Mouse (Mus musculus): Measurements from ENCODE around the gene Mrc1. TPM values are rescaled to one million over a fixed set of nuclear protein-coding genes. Genes with fewer than 3 reads are reported as not detected.

Mrc1 gene
- total and polyA plus RNA-seq, 3 experiments: 0.17 to 0.89 (median 0.73) TPM

DNA sequence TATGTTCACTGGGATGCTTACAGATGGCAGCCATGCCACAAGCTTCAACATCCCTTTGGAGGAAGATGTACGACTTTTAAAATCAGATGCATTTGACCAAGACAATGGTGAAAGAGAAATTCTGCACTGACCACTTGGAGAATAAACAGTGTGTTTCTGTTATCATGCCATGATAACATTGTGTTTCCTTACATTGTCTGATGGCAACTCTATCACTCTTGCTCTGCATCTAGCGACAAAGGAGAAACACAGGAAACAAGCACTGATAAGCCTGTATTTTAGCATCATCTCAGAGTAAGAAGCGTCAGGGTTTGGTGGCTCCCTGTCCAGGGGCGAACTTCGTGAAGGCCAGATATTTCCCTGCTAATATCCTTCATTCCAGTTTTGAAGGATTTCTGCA, 6.1 kb downstream of the Mrc1 start:
- H3K4me3 ChIP-seq (replicated peaks in 1 of 3; ENCODE audit: low read depth in 2 of 3, low read length in 2 of 3, poor library complexity in 1 of 3): no peak overlapping the region
- H3K36me3 ChIP-seq (replicated peaks in 1 of 2; ENCODE audit: control insufficient read depth in 1 of 2, insufficient read depth in 1 of 2, low read length in 1 of 2): no peaks in the 10 kb centered on the region
- H3K4me1 ChIP-seq (ENCODE audit: control insufficient read depth in 1 of 2, insufficient read depth in 2 of 2): peaks cover 0 to 26% of the 10 kb centered on the region in 2 experiments; a peak in 2 of 4 replicates
- no peak overlapping the region for H3K9ac ChIP-seq (ENCODE audit: insufficient read depth, low read depth)
- DNase-seq (ENCODE audit: extremely low read depth): no peak
- H3K9me3 ChIP-seq (replicated peaks; ENCODE audit: low read length): no peaks in the 10 kb centered on the region
- dilution Hi-C loops (cut with MboI; ENCODE audit: extremely low pct_ligation_motif_present, extremely low pct_unique_long_range_greater_than_20kb, low sequenced_read_pairs) (no loop called here), in situ Hi-C loops (cut with MboI; ENCODE audit: low pct_ligation_motif_present, low pct_unique_long_range_greater_than_20kb, low sequenced_read_pairs) (no loop called here)
- H3K4me2 ChIP-seq (ENCODE audit: insufficient read depth, low read depth, poor library complexity, severe bottlenecking): no peak overlapping the region
- TF ChIP-seq POLR2A (IDR thresholded peaks at IDR 0.05; ENCODE audit: low read depth, low read length): no peak
- TF ChIP-seq TCF12 (IDR thresholded peaks at IDR 0.05; ENCODE audit: low read depth, low read length): no peak
- no peak for TF ChIP-seq MYC (IDR thresholded peaks at IDR 0.05; ENCODE audit: low read depth, low read length)
- TF ChIP-seq USF1 (IDR thresholded peaks at IDR 0.05; ENCODE audit: low read depth, low read length): no peak
- no peak for TF ChIP-seq TBP (conservative IDR thresholded peaks at IDR 0.05; ENCODE audit: low read depth, low read length)
- no peak for TF ChIP-seq ZC3H11A (IDR thresholded peaks at IDR 0.05; ENCODE audit: low read depth, low read length)
- H3K27ac ChIP-seq (ENCODE audit: insufficient read depth, low read depth): no peak overlapping the region
- H3K27me3 ChIP-seq (replicated peaks): no peaks in the 10 kb centered on the region
- H3K79me2 ChIP-seq (replicated peaks; ENCODE audit: control insufficient read depth, extremely low read depth, insufficient read depth, poor library complexity, severe bottlenecking): no peaks in the 10 kb centered on the region

- DNase-seq (ENCODE audit: extremely low read depth): no peak
- Histone ChIP-seq H3K9ac (ENCODE audit: insufficient read depth, low read depth) (no peak overlapping the region), H3K4me1 (ENCODE audit: control insufficient read depth in 1 of 2, insufficient read depth in 2 of 2) (peaks cover 0 to 18% of the 10 kb centered on the region in 2 experiments; a peak in 2 of 4 replicates), H3K79me2 (replicated peaks; ENCODE audit: control insufficient read depth, extremely low read depth, insufficient read depth, poor library complexity, severe bottlenecking) (no peaks in the 10 kb centered on the region), H3K4me3 (replicated peaks in 1 of 3; ENCODE audit: low read depth in 2 of 3, low read length in 2 of 3, poor library complexity in 1 of 3) (no peak overlapping the region), H3K4me2 (ENCODE audit: insufficient read depth, low read depth, poor library complexity, severe bottlenecking) (no peak overlapping the region), H3K9me3 (replicated peaks; ENCODE audit: low read length) (no peaks in the 10 kb centered on the region), H3K36me3 (replicated peaks in 1 of 2; ENCODE audit: control insufficient read depth in 1 of 2, insufficient read depth in 1 of 2, low read length in 1 of 2) (no peaks in the 10 kb centered on the region), H3K27me3 (replicated peaks) (no peaks in the 10 kb centered on the region), H3K27ac (ENCODE audit: insufficient read depth, low read depth) (no peak overlapping the region)
- dilution Hi-C loops (cut with MboI; ENCODE audit: extremely low pct_ligation_motif_present, extremely low pct_unique_long_range_greater_than_20kb, low sequenced_read_pairs): no loop called here
- TF ChIP-seq E2F4 (IDR thresholded peaks at IDR 0.05; ENCODE audit: insufficient replicate concordance, low read depth, low read length) (no peak), MAZ (IDR thresholded peaks at IDR 0.05; ENCODE audit: low read depth, low read length) (no peak), JUN (IDR thresholded peaks at IDR 0.05; ENCODE audit: insufficient read depth, low read depth, low read length) (no peak), MYC (IDR thresholded peaks at IDR 0.05; ENCODE audit: low read depth, low read length) (no peak), POLR2AphosphoS2 (IDR thresholded peaks at IDR 0.05; ENCODE audit: low read depth, low read length) (no peak), CHD1 (IDR thresholded peaks at IDR 0.05; ENCODE audit: low read depth, low read length) (no peak), JUND (conservative IDR thresholded peaks at IDR 0.05; ENCODE audit: low read depth, low read length) (no peak), BHLHE40 (IDR thresholded peaks at IDR 0.05; ENCODE audit: low read depth, low read length) (no peak)
- in situ Hi-C loops (cut with MboI; ENCODE audit: low pct_ligation_motif_present, low pct_unique_long_range_greater_than_20kb, low sequenced_read_pairs): no loop called here
Observed at GRCm38 (mm10) chr2:14236920-14237319, 7.7 kb downstream of the Mrc1 start.

GRCm38 (mm10) chr2:14237723-14238122, 8.5 kb downstream of the Mrc1 start:
- Histone ChIP-seq H3K4me3 (replicated peaks in 1 of 3; ENCODE audit: low read depth in 2 of 3, low read length in 2 of 3, poor library complexity in 1 of 3) (no peak overlapping the region), H3K36me3 (replicated peaks in 1 of 2; ENCODE audit: control insufficient read depth in 1 of 2, insufficient read depth in 1 of 2, low read length in 1 of 2) (no peaks in the 10 kb centered on the region), H3K4me2 (ENCODE audit: insufficient read depth, low read depth, poor library complexity, severe bottlenecking) (no peak overlapping the region), H3K27ac (ENCODE audit: insufficient read depth, low read depth) (no peak overlapping the region), H3K79me2 (replicated peaks; ENCODE audit: control insufficient read depth, extremely low read depth, insufficient read depth, poor library complexity, severe bottlenecking) (no peaks in the 10 kb centered on the region), H3K9ac (ENCODE audit: insufficient read depth, low read depth) (no peak overlapping the region), H3K27me3 (replicated peaks) (no peaks in the 10 kb centered on the region), H3K4me1 (ENCODE audit: control insufficient read depth in 1 of 2, insufficient read depth in 2 of 2) (peaks cover 0 to 18% of the 10 kb centered on the region in 2 experiments; a peak in 2 of 4 replicates), H3K9me3 (replicated peaks; ENCODE audit: low read length) (no peaks in the 10 kb centered on the region)
- in situ Hi-C loops (cut with MboI; ENCODE audit: low pct_ligation_motif_present, low pct_unique_long_range_greater_than_20kb, low sequenced_read_pairs): no loop called here
- TF ChIP-seq POLR2A (IDR thresholded peaks at IDR 0.05; ENCODE audit: low read depth, low read length) (no peak), UBTF (IDR thresholded peaks at IDR 0.05; ENCODE audit: low read depth, low read length) (no peak), SIN3A (IDR thresholded peaks at IDR 0.05; ENCODE audit: low read length) (no peak), USF1 (IDR thresholded peaks at IDR 0.05; ENCODE audit: low read depth, low read length) (no peak), NELFE (IDR thresholded peaks at IDR 0.05; ENCODE audit: low read depth, low read length) (no peak), PAX5 (IDR thresholded peaks at IDR 0.05; ENCODE audit: low read length) (no peak), CTCF (conservative IDR thresholded peaks at IDR 0.05 in 1 of 2, IDR thresholded peaks at IDR 0.05 in 1 of 2; ENCODE audit: low read depth in 2 of 2, low read length in 2 of 2) (no peak), MYC (IDR thresholded peaks at IDR 0.05; ENCODE audit: low read depth, low read length) (no peak), CHD2 (IDR thresholded peaks at IDR 0.05; ENCODE audit: low read length) (no peak), POLR2AphosphoS2 (IDR thresholded peaks at IDR 0.05; ENCODE audit: low read depth, low read length) (no peak), MAX (IDR thresholded peaks at IDR 0.05; ENCODE audit: low read length) (no peak), E2F4 (IDR thresholded peaks at IDR 0.05; ENCODE audit: insufficient replicate concordance, low read depth, low read length) (no peak), KAT2A (IDR thresholded peaks at IDR 0.05; ENCODE audit: insufficient replicate concordance, low read length) (no peak), RCOR1 (conservative IDR thresholded peaks at IDR 0.05; ENCODE audit: low read depth, low read length) (no peak), RAD21 (IDR thresholded peaks at IDR 0.05; ENCODE audit: low read depth, low read length) (no peak), MEF2A (IDR thresholded peaks at IDR 0.05; ENCODE audit: borderline replicate concordance, low read depth, low read length) (no peak), BHLHE40 (IDR thresholded peaks at IDR 0.05; ENCODE audit: low read depth, low read length) (no peak), HCFC1 (IDR thresholded peaks at IDR 0.05; ENCODE audit: low read depth, low read length) (no peak)
- DNase-seq (ENCODE audit: extremely low read depth): no peak
- dilution Hi-C loops (cut with MboI; ENCODE audit: extremely low pct_ligation_motif_present, extremely low pct_unique_long_range_greater_than_20kb, low sequenced_read_pairs): no loop called here
